Mouse (Mus musculus) lung, postnatal 0 days (tissue): Measurements from ENCODE around the gene Ermard.

Experiments
- CTCF ChIP-seq: IDR thresholded peaks from 2 replicates; pipeline ENCODE4 v1.5.1; 2016; ENCODE audit warnings: antibody characterized with exemption, mild to moderate bottlenecking
- EP300 ChIP-seq: IDR thresholded peaks from 2 replicates; pipeline ENCODE4 v1.6.1; 2016; ENCODE audit warnings: antibody characterized with exemption, mild to moderate bottlenecking, control low read depth

DNA sequence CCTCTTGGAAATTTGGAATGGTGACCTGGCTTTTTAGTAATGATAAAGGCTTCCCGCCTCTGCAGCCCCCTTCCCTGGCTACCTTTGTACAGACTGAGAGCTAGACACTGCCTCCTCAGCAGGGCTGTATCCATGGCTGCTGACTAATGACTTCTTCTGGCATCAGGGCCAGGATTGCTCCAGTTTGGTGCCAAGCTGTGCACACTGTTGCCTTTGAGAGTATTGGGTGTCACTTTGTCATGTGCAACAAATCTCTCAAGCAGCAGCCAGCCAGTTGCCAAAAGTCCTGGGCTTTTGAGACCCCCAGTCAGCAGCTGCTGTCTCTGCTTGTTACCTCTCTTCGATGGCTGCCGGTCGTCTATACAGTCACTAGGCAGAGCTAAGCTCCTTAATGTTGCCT lies 60.3 kb downstream of the Ermard start:
- TF ChIP-seq EP300 (no peak), CTCF (no peak)
